Mouse (Mus musculus): ENCODE measurements around the gene Nudt14.

Gene Nudt14

GRCm38 (mm10) chr12:112912951-112913745 is 28.8 kb downstream of the Nudt14 start:
- no peak for DNase-seq (ENCODE audit: low read depth, low spot score)

GRCm38 (mm10) chr12:112911701-112912100 is 30.2 kb downstream of the Nudt14 start:
- no peak for DNase-seq (ENCODE audit: low read depth, low spot score)

- DNase-seq (ENCODE audit: low read depth, low spot score) = no peak
These were observed 32.9 kb downstream of the Nudt14 start for GRCm38 (mm10) chr12:112908991-112909390.

GRCm38 (mm10) chr12:112905001-112905400 is 36.9 kb downstream of the Nudt14 start:
- DNase-seq (ENCODE audit: low read depth, low spot score) = no peak

- no peak for DNase-seq (ENCODE audit: low read depth, low spot score)
These were observed 38.0 kb downstream of the Nudt14 start for GRCm38 (mm10) chr12:112903941-112904340.

GRCm38 (mm10) chr12:112900641-112901040 is 41.3 kb downstream of the Nudt14 start:
- no peak for DNase-seq (ENCODE audit: low read depth, low spot score)

- no peak for DNase-seq (ENCODE audit: low read depth, low spot score)
These were observed 43.0 kb downstream of the Nudt14 start for GRCm38 (mm10) chr12:112898960-112899359.

GRCm38 (mm10) chr12:112898351-112898750 is 43.6 kb downstream of the Nudt14 start:
- DNase-seq (ENCODE audit: low read depth, low spot score) = no peak

GRCm38 (mm10) chr12:112897522-112898212 is 44.3 kb downstream of the Nudt14 start:
- DNase-seq (ENCODE audit: low read depth, low spot score) = peak; percentile 71

GRCm38 (mm10) chr12:112894969-112895368 is 47.0 kb downstream of the Nudt14 start:
- DNase-seq (ENCODE audit: low read depth, low spot score) = no peak

GRCm38 (mm10) chr12:112894303-112894884 is 47.5 kb downstream of the Nudt14 start:
- no peak for DNase-seq (ENCODE audit: low read depth, low spot score)

- no peak for DNase-seq (ENCODE audit: low read depth, low spot score)
These were observed 56.5 kb downstream of the Nudt14 start for GRCm38 (mm10) chr12:112885465-112885864.
